Comparison of ENCODE assay signal across 11 mouse cellular contexts in genomic region chr11:4133450-4133849, GRCm38 (mm10). TPM values are rescaled to one million over a fixed set of nuclear protein-coding genes. Genes with fewer than 3 reads are reported as not detected.
DNase-seq lines count a peak whose midpoint lies in the region; ATAC-seq lines count a peak whose summit lies in the region.
"Had no signal": no experiment of that assay in that cellular context is flagged by ENCODE, and none has a peak within 500 bp of the region (broad histone marks: within the 10 kb centered on the region; RNA-seq: fewer than 3 reads in every experiment).

No protein-coding gene starts in this region.

- DNase-seq in embryonic facial prominence, embryonic 11.5 days (ENCODE audit: low spot score) = peak; percentile 24
- DNase-seq in embryonic facial prominence, embryonic 10.5 days (ENCODE audit: low spot score) = no peak
- DNase-seq in lung, postnatal 10 days = peak; percentile 33
- no peak for DNase-seq in lung, postnatal 14 days
- peak; percentile 46 for DNase-seq in c-Kit-negative CD71-positive TER-119-positive erythroid progenitor cells, embryonic 14.5 days (ENCODE audit: low read depth, low spot score)
- peak; percentile 24 for DNase-seq in thymus, postnatal 0 days (ENCODE audit: low spot score)
- no peak for DNase-seq in forebrain, embryonic 10.5 days (ENCODE audit: extremely low spot score, low spot score)
- no peak for DNase-seq in layer of hippocampus, adult 11-12 months (ENCODE audit: low spot score)
- DNase-seq: cerebellum, postnatal 25 days; midbrain, embryonic 14.5 days had no signal

- H3K36me3 ChIP-seq in embryonic facial prominence, embryonic 11.5 days (replicated peaks; ENCODE audit: control insufficient read depth, insufficient read depth, low read depth, low read length) = no peaks in the 10 kb centered on the region
- peaks cover 20% of the 10 kb centered on the region for H3K36me3 ChIP-seq in embryonic facial prominence, embryonic 10.5 days (replicated peaks)
- H3K36me3 ChIP-seq in forebrain, embryonic 10.5 days (replicated peaks) = peaks cover 16% of the 10 kb centered on the region

- no peaks in the 10 kb centered on the region for H3K9me3 ChIP-seq in embryonic facial prominence, embryonic 11.5 days (replicated peaks; ENCODE audit: control insufficient read depth, low read length)
- no peaks in the 10 kb centered on the region for H3K9me3 ChIP-seq in embryonic facial prominence, embryonic 10.5 days
- peaks cover 5% of the 10 kb centered on the region; the same call in 1 of the 2 replicates for H3K9me3 ChIP-seq in forebrain, embryonic 10.5 days
- H3K9me3 ChIP-seq: intestine, embryonic 15.5 days had no signal

- ATAC-seq in embryonic facial prominence, embryonic 11.5 days (replicated peaks; ENCODE audit: insufficient number of reproducible peaks, low FRiP score, low TSS enrichment, low read depth) = no peak
- ATAC-seq: intestine, embryonic 15.5 days had no signal

- H3K27me3 ChIP-seq in embryonic facial prominence, embryonic 11.5 days (ENCODE audit: control insufficient read depth, insufficient read depth, low read length) = no peaks in the 10 kb centered on the region
- no peaks in the 10 kb centered on the region for H3K27me3 ChIP-seq in embryonic facial prominence, embryonic 10.5 days (replicated peaks; ENCODE audit: low read depth, poor library complexity, severe bottlenecking)
- H3K27me3 ChIP-seq in forebrain, embryonic 10.5 days (ENCODE audit: poor library complexity, severe bottlenecking) = no peaks in the 10 kb centered on the region
- H3K27me3 ChIP-seq: intestine, embryonic 15.5 days had no signal

- WGBS in embryonic facial prominence, embryonic 11.5 days = 51% methylated on average over 3 of the region's 3 CpGs
- 58% methylated on average over 3 of the region's 3 CpGs for WGBS in embryonic facial prominence, embryonic 10.5 days
- WGBS in forebrain, embryonic 10.5 days = 54% methylated on average over 3 of the region's 3 CpGs

- no peak overlapping the region for H3K9ac ChIP-seq in embryonic facial prominence, embryonic 11.5 days (replicated peaks; ENCODE audit: low read length)
- H3K9ac ChIP-seq: intestine, embryonic 15.5 days had no signal

- no peaks in the 10 kb centered on the region for H3K4me1 ChIP-seq in embryonic facial prominence, embryonic 11.5 days (ENCODE audit: control insufficient read depth, insufficient read depth, low read length)
- H3K4me1 ChIP-seq in embryonic facial prominence, embryonic 10.5 days = peaks cover 24% of the 10 kb centered on the region
- peaks cover 34% of the 10 kb centered on the region for H3K4me1 ChIP-seq in forebrain, embryonic 10.5 days

- no peak overlapping the region for H3K4me3 ChIP-seq in embryonic facial prominence, embryonic 11.5 days (ENCODE audit: low read depth, low read length)
- no peak overlapping the region for H3K4me3 ChIP-seq in embryonic facial prominence, embryonic 10.5 days
- H3K4me3 ChIP-seq in forebrain, embryonic 10.5 days = no peak overlapping the region
- H3K4me3 ChIP-seq: intestine, embryonic 15.5 days had no signal

- no peak overlapping the region for H3K27ac ChIP-seq in embryonic facial prominence, embryonic 11.5 days (replicated peaks; ENCODE audit: low read depth, low read length)
- H3K27ac ChIP-seq in embryonic facial prominence, embryonic 10.5 days (replicated peaks) = no peak overlapping the region
- no peak overlapping the region for H3K27ac ChIP-seq in forebrain, embryonic 10.5 days
- H3K27ac ChIP-seq: intestine, embryonic 15.5 days had no signal

- no peak overlapping the region for H3K4me2 ChIP-seq in embryonic facial prominence, embryonic 11.5 days (ENCODE audit: low read depth, low read length)
- H3K4me2 ChIP-seq: intestine, embryonic 15.5 days had no signal

RNA-seq across cellular contexts. Expression of gene Rnf215, which starts 1.6 kb away (rescaled TPM):
- 26.1 and 26.4 TPM in 2 replicates for polyA plus RNA-seq in embryonic facial prominence, embryonic 11.5 days (2014; fragmentation: Nextera tagmentation; extraction: Ambion mirVana)
- polyA plus RNA-seq in embryonic facial prominence, embryonic 10.5 days (2016; fragmentation: Nextera tagmentation; extraction: Ambion mirVana) = 21.2 and 22.8 TPM in 2 replicates
- polyA plus RNA-seq in thymus, postnatal 0 days (2015; fragmentation: Nextera tagmentation; extraction: Ambion mirVana) = 18.9 and 19.6 TPM in 2 replicates
- polyA plus RNA-seq in forebrain, embryonic 10.5 days (2016; fragmentation: Nextera tagmentation; extraction: Ambion mirVana) = 19.1 and 19.7 TPM in 2 replicates

RNA-seq across cellular contexts. Expression of gene Sec14l2, which starts 10.2 kb away (rescaled TPM):
- polyA plus RNA-seq in embryonic facial prominence, embryonic 11.5 days (2014; fragmentation: Nextera tagmentation; extraction: Ambion mirVana) = 1.3 and 1.5 TPM in 2 replicates
- polyA plus RNA-seq in embryonic facial prominence, embryonic 10.5 days (2016; fragmentation: Nextera tagmentation; extraction: Ambion mirVana) = 1.7 and 2.0 TPM in 2 replicates
- 0.30 and 0.54 TPM in 2 replicates for polyA plus RNA-seq in thymus, postnatal 0 days (2015; fragmentation: Nextera tagmentation; extraction: Ambion mirVana)
- 3.0 and 3.5 TPM in 2 replicates for polyA plus RNA-seq in forebrain, embryonic 10.5 days (2016; fragmentation: Nextera tagmentation; extraction: Ambion mirVana)

RNA-seq across cellular contexts. Expression of gene Ccdc157, which starts 26.6 kb away (rescaled TPM):
- 3.5 and 3.6 TPM in 2 replicates for polyA plus RNA-seq in embryonic facial prominence, embryonic 11.5 days (2014; fragmentation: Nextera tagmentation; extraction: Ambion mirVana)
- polyA plus RNA-seq in embryonic facial prominence, embryonic 10.5 days (2016; fragmentation: Nextera tagmentation; extraction: Ambion mirVana) = 7.2 and 8.0 TPM in 2 replicates
- polyA plus RNA-seq in thymus, postnatal 0 days (2015; fragmentation: Nextera tagmentation; extraction: Ambion mirVana) = 2.0 and 2.2 TPM in 2 replicates
- polyA plus RNA-seq in forebrain, embryonic 10.5 days (2016; fragmentation: Nextera tagmentation; extraction: Ambion mirVana) = 6.5 and 7.8 TPM in 2 replicates

RNA-seq across cellular contexts. Expression of gene Sf3a1, which starts 26.7 kb away (rescaled TPM):
- polyA plus RNA-seq in embryonic facial prominence, embryonic 11.5 days (2014; fragmentation: Nextera tagmentation; extraction: Ambion mirVana) = 82.7 and 84.6 TPM in 2 replicates
- 102 and 105 TPM in 2 replicates for polyA plus RNA-seq in embryonic facial prominence, embryonic 10.5 days (2016; fragmentation: Nextera tagmentation; extraction: Ambion mirVana)
- polyA plus RNA-seq in thymus, postnatal 0 days (2015; fragmentation: Nextera tagmentation; extraction: Ambion mirVana) = 35.4 and 42.0 TPM in 2 replicates
- 103 and 104 TPM in 2 replicates for polyA plus RNA-seq in forebrain, embryonic 10.5 days (2016; fragmentation: Nextera tagmentation; extraction: Ambion mirVana)

RNA-seq across cellular contexts. Expression of gene Mtfp1, which starts 38.2 kb away (rescaled TPM):
- polyA plus RNA-seq in embryonic facial prominence, embryonic 11.5 days (2014; fragmentation: Nextera tagmentation; extraction: Ambion mirVana) = 6.7 and 8.7 TPM in 2 replicates
- 14.6 and 15.6 TPM in 2 replicates for polyA plus RNA-seq in embryonic facial prominence, embryonic 10.5 days (2016; fragmentation: Nextera tagmentation; extraction: Ambion mirVana)
- polyA plus RNA-seq in thymus, postnatal 0 days (2015; fragmentation: Nextera tagmentation; extraction: Ambion mirVana) = 4.1 and 5.3 TPM in 2 replicates
- 13.7 and 14.4 TPM in 2 replicates for polyA plus RNA-seq in forebrain, embryonic 10.5 days (2016; fragmentation: Nextera tagmentation; extraction: Ambion mirVana)

Comparison
In these comparisons a context has a peak if more than half of its experiments do, and no peak if none do; other contexts are left out.
1. DNase-seq: peak in embryonic facial prominence, embryonic 11.5 days (single experiment), lung, postnatal 10 days (single experiment), c-Kit-negative CD71-positive TER-119-positive erythroid progenitor cells, embryonic 14.5 days (single experiment) and thymus, postnatal 0 days (single experiment); none in embryonic facial prominence, embryonic 10.5 days (single experiment), lung, postnatal 14 days (single experiment), forebrain, embryonic 10.5 days (single experiment) and layer of hippocampus, adult 11-12 months (single experiment).